Mouse (Mus musculus) ES-E14 (cell line): Measurements from ENCODE around the gene Gipc2. TPM values are rescaled to one million over a fixed set of nuclear protein-coding genes. Genes with fewer than 3 reads are reported as not detected.

Experiments used
- DNase-seq: peaks from one replicate; pipeline ENCODE4 v3.0.0-alpha.2; 2013; ENCODE audit warnings: low read depth, low spot score
- H3K27ac ChIP-seq: 2 replicates; pipeline ENCODE4 v1.5.1; 2012; ENCODE audit warnings: low read depth, mild to moderate bottlenecking, low read length, moderate library complexity, mixed read lengths; ENCODE audit not compliant: poor library complexity, insufficient read depth, severe bottlenecking
- H3K36me3 ChIP-seq: 2 replicates; pipeline ENCODE4 v1.6.1; 2012; ENCODE audit warnings: mild to moderate bottlenecking, low read length, moderate library complexity, mixed read lengths; ENCODE audit not compliant: control insufficient read depth, poor library complexity, insufficient read depth, severe bottlenecking
- H3K4me1 ChIP-seq, 2 experiments: fragments of 150-350 bp in 1 of 2; sonication (generic) in 1 of 2; 2 replicates each; pipeline ENCODE4 v1.6.1; 2012; ENCODE audit warnings: low read length in 2 of 2, mild to moderate bottlenecking in 1 of 2, mixed read lengths in 1 of 2; ENCODE audit not compliant: control insufficient read depth in 2 of 2, insufficient read depth in 2 of 2, poor library complexity in 1 of 2
- H3K4me3 ChIP-seq, 2 experiments: fragments of 150-350 bp in 1 of 2; sonication (generic) in 1 of 2; 2 replicates each; pipeline ENCODE4 v1.5.1; 2012; ENCODE audit warnings: low read length in 2 of 2, low read depth in 1 of 2, mild to moderate bottlenecking in 1 of 2, mixed read lengths in 1 of 2; ENCODE audit not compliant: insufficient read depth in 1 of 2, poor library complexity in 1 of 2, severe bottlenecking in 1 of 2
- H3K9ac ChIP-seq: 2 replicates; pipeline ENCODE4 v1.6.1; 2012; ENCODE audit warnings: low read depth, mild to moderate bottlenecking, low read length, mixed read lengths; ENCODE audit not compliant: poor library complexity, insufficient read depth, severe bottlenecking
- H3K9me3 ChIP-seq: fragments of 150-350 bp; sonication (generic); 2 replicates; pipeline ENCODE4 v1.6.1; 2012; ENCODE audit warnings: low read depth, mild to moderate bottlenecking, low read length; ENCODE audit not compliant: control insufficient read depth, insufficient read depth
- CHD2 ChIP-seq: IDR thresholded peaks from 2 replicates; pipeline ENCODE4 v1.6.1; 2014; ENCODE audit warnings: mild to moderate bottlenecking, low read depth, low read length, inconsistent platforms
- HCFC1 ChIP-seq: IDR thresholded peaks from 2 replicates; pipeline ENCODE4 v1.6.1; 2012; ENCODE audit warnings: low read length, inconsistent platforms, borderline replicate concordance; ENCODE audit not compliant: insufficient read depth
- MAFK ChIP-seq: IDR thresholded peaks from 2 replicates; pipeline ENCODE4 v1.6.1; 2014; ENCODE audit warnings: mild to moderate bottlenecking, low read depth, low read length, inconsistent platforms; ENCODE audit not compliant: insufficient read depth
- ZC3H11A ChIP-seq: IDR thresholded peaks from 2 replicates; pipeline ENCODE4 v1.6.1; 2012; ENCODE audit warnings: low read depth, mild to moderate bottlenecking, inconsistent platforms, low read length, borderline replicate concordance
- ZNF384 ChIP-seq: IDR thresholded peaks from 2 replicates; pipeline ENCODE4 v1.6.1; 2012; ENCODE audit warnings: low read depth, low read length, inconsistent platforms
- in situ Hi-C, 2 experiments: fragments of 600-800 bp; cut with MboI; formaldehyde crosslinking; loops; one replicate each; pipeline ENCODE4 v1.15.1; 2025; ENCODE audit warnings: low sequenced_read_pairs in 2 of 2, inconsistent platforms in 1 of 2; ENCODE audit not compliant: unreplicated experiment in 2 of 2
- total RNA-seq: library from RNA; depleted of rRNA; stranded (reverse); fragments of 300-350 nt; gene quantifications from 2 replicates; pipeline ENCODE4 v1.2.3, GENCODE M21; 2012

Gipc2 gene
- total RNA-seq, 1 experiment, result 0.76 TPM

DNA sequence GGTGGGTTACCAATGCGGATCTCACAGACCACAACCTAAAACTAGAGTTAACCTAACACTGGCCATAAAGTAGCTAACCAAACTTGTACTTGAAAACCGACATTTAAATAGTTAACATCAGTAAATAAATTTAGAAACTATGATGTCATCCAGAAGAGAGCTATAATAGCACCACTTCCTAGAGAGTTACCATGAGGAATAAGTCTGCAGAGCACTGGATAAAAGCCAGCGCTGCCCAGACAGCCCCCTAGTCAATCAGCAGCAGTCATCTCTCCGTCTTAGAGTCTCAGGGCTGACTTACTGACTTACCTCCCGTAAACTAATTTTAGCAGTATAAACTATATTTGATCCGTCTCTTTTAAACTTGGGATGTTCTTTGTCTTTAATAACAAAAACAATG is 20.1 kb upstream of the Gipc2 start:
- Histone ChIP-seq H3K4me1 (no peaks in the 10 kb centered on the region), H3K4me3 (no peak overlapping the region), H3K9ac (no peak overlapping the region), H3K9me3 (no peaks in the 10 kb centered on the region), H3K27ac (no peak overlapping the region), H3K36me3 (no peaks in the 10 kb centered on the region)
- TF ChIP-seq ZC3H11A (no peak), MAFK (no peak)
- in situ Hi-C loops, result no loop called here
- no peak for DNase-seq

DNA sequence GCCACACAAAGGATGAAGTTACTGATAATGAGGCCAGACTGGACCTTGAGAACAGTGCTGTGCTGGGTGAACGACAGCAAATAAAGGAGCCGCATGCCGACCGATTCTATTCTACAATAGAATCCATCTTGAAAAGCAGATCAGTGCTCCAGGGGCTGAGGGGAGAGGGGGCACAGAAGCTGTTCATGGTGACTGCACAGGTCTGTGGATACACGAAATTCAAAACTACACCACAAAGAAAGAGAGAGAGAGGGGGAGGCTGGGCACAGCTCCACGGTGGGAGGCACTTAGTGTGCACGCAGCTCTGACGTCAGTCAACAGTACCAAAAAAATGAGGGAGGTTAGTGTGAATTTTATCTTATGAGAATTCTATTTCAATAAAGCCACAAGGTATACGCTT is 17.5 kb upstream of the Gipc2 start:
- in situ Hi-C loops, result no loop called here
- Histone ChIP-seq H3K4me1 (no peaks in the 10 kb centered on the region), H3K4me3 (no peak overlapping the region), H3K27ac (no peak overlapping the region), H3K9me3 (no peaks in the 10 kb centered on the region), H3K36me3 (no peaks in the 10 kb centered on the region), H3K9ac (no peak overlapping the region)
- TF ChIP-seq ZNF384 (no peak), HCFC1 (no peak), CHD2 (no peak), MAFK (no peak), ZC3H11A (no peak)
- DNase-seq, result no peak

DNA sequence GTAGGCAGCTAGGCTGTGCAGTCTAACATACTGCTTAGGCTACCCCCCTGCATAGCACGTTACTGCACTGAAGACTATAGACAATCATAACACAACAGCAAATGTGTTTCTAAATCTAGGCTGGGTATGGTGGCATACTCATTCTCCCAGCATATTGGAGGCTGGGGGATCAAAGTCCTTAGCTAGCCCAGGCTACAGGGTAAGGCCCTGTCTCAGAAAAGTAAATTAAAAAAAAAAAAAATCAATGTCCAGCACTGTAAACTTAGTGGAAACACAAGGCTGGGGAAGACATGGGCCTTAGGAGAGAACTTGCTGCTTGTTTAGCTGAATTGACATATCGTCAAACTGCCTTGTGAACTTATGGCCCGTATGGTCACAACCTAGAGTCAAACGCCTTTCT is 14.6 kb upstream of the Gipc2 start:
- H3K4me1 ChIP-seq, result no peaks in the 10 kb centered on the region
- H3K9me3 ChIP-seq, result no peaks in the 10 kb centered on the region
- no peak overlapping the region for H3K9ac ChIP-seq
- in situ Hi-C loops, result no loop called here
- TF ChIP-seq ZNF384, result no peak
- TF ChIP-seq ZC3H11A, result no peak
- no peak for TF ChIP-seq HCFC1
- no peak for TF ChIP-seq MAFK
- TF ChIP-seq CHD2, result no peak
- H3K27ac ChIP-seq, result no peak overlapping the region
- DNase-seq, result no peak
- no peak overlapping the region for H3K4me3 ChIP-seq
- H3K36me3 ChIP-seq, result no peaks in the 10 kb centered on the region

DNA sequence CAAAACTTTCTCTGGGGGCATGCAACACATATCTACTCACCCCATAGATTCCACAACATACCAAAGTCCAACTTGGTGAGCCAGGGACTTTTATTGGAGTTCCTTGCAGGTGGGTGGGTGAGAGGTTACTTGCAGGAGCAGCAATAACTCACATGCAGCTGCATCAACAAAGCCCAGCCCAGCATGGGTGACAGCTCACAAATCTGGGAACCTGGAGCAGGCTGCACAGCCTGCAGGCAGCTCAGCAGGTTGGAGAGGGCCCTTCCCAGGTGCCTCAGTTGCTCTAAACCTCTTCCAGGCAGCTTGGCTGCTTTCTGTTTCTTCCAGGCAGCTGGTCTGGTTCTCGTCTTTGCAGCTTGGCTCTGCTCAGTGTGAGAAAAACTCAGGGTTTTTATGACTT is 13.3 kb upstream of the Gipc2 start:
- TF ChIP-seq MAFK (no peak), CHD2 (no peak), HCFC1 (no peak), ZNF384 (no peak), ZC3H11A (no peak)
- H3K27ac ChIP-seq, result no peak overlapping the region
- H3K4me3 ChIP-seq, result no peak overlapping the region
- H3K9ac ChIP-seq, result no peak overlapping the region
- H3K9me3 ChIP-seq, result no peaks in the 10 kb centered on the region
- in situ Hi-C loops, result no loop called here
- no peaks in the 10 kb centered on the region for H3K4me1 ChIP-seq
- H3K36me3 ChIP-seq, result no peaks in the 10 kb centered on the region
- DNase-seq, result no peak

DNA sequence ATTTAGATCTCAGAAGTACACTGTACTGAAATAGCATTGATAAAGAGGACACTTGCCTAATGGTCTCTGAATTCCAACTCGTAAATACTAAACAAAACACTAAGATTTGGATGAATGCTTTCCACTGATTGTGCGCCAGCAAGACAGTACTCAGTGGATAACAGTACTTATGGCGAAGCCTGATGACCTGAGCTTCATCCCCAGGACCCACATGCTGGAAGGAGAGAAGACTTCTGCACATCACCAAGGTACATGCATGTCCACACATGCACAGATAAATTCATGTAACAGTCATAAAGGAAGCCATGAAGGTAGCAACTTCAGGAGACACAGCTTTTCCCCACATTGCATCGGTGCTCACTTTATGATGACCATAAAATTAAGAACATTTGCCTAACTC is 12.8 kb upstream of the Gipc2 start:
- no peaks in the 10 kb centered on the region for H3K9me3 ChIP-seq
- in situ Hi-C loops, result no loop called here
- H3K4me3 ChIP-seq, result no peak overlapping the region
- TF ChIP-seq MAFK (no peak), CHD2 (no peak), ZNF384 (no peak), ZC3H11A (no peak), HCFC1 (no peak)
- no peak overlapping the region for H3K27ac ChIP-seq
- no peaks in the 10 kb centered on the region for H3K36me3 ChIP-seq
- no peaks in the 10 kb centered on the region for H3K4me1 ChIP-seq
- no peak for DNase-seq
- no peak overlapping the region for H3K9ac ChIP-seq
